Mouse (Mus musculus) forebrain, postnatal 0 days (tissue): ENCODE data around the gene Fth1. TPM values are rescaled to one million over a fixed set of nuclear protein-coding genes. Genes with fewer than 3 reads are reported as not detected.
A peak's percentile ranks its signal among the peaks of the same experiment; 100 is the strongest.

Source experiments
- ATAC-seq: fragments of 200-750 bp; cut with Nextera tagmentation; 2 replicates; pipeline ENCODE4 v1.8.0; 2017; ENCODE audit warnings: mild to moderate bottlenecking, moderate library complexity
- DNase-seq: peaks from one replicate; pipeline ENCODE4 v3.0.0-alpha.2; 2015
- H3K27ac ChIP-seq: fragments of 300-500 bp; sonication (generic); 2 replicates; pipeline ENCODE4 v1.5.1; 2014; ENCODE audit warnings: low read depth, mild to moderate bottlenecking, antibody characterized with exemption, low read length, moderate library complexity, mixed read lengths
- H3K27me3 ChIP-seq: fragments of 300-500 bp; sonication (generic); 2 replicates; pipeline ENCODE4 v1.6.1; 2014; ENCODE audit warnings: mild to moderate bottlenecking, low read length, mixed read lengths; ENCODE audit not compliant: insufficient read depth
- H3K36me3 ChIP-seq: fragments of 300-500 bp; sonication (generic); 2 replicates; pipeline ENCODE4 v1.6.1; 2014; ENCODE audit warnings: mild to moderate bottlenecking, moderate library complexity; ENCODE audit not compliant: insufficient read depth
- H3K4me1 ChIP-seq: fragments of 300-500 bp; sonication (generic); 2 replicates; pipeline ENCODE4 v1.6.1; 2014; ENCODE audit warnings: antibody characterized with exemption; ENCODE audit not compliant: insufficient read depth
- H3K4me2 ChIP-seq: fragments of 300-500 bp; sonication (generic); 2 replicates; pipeline ENCODE4 v1.6.1; 2014; ENCODE audit warnings: low read depth, mild to moderate bottlenecking, moderate library complexity
- H3K4me3 ChIP-seq: fragments of 300-500 bp; sonication (generic); 2 replicates; pipeline ENCODE4 v1.5.1; 2014; ENCODE audit warnings: low read depth, low read length, mixed read lengths
- H3K9ac ChIP-seq: fragments of 300-500 bp; sonication (generic); 2 replicates; pipeline ENCODE4 v1.6.1; 2014; ENCODE audit warnings: mild to moderate bottlenecking
- H3K9me3 ChIP-seq: fragments of 300-500 bp; sonication (generic); 2 replicates; pipeline ENCODE4 v1.6.1; 2016; ENCODE audit warnings: low read length
- CTCF ChIP-seq: sonication (generic); IDR thresholded peaks from 2 replicates; pipeline ENCODE4 v1.5.1; 2016; ENCODE audit warnings: antibody characterized with exemption, control low read depth, low read depth
- WGBS: fragments of 180-500 bp; shearing (Covaris S2); extraction: QIAGEN DNeasy Blood & Tissue Kit; methylation state at CpG from one replicate; pipeline ENCODE4 v1.1.7; 2014; 5-methylcytosine and 5-hydroxymethylcytosine counted together
- polyA plus RNA-seq: library from polyadenylated mRNA; unstranded; fragments of >200 nt; fragmentation: Nextera tagmentation; extraction: Ambion mirVana; gene quantifications from 2 replicates; pipeline ENCODE4 v1.2.1, GENCODE M21; 2015
- total RNA-seq: library from RNA; depleted of rRNA; stranded (reverse); fragments of >200 nt; gene quantifications from 2 replicates; pipeline ENCODE4 v1.2.3, GENCODE M21; 2014

Gene Fth1
- total and polyA plus RNA-seq, 2 experiments from 2014 or later: 300 to 2,984 TPM

DNA sequence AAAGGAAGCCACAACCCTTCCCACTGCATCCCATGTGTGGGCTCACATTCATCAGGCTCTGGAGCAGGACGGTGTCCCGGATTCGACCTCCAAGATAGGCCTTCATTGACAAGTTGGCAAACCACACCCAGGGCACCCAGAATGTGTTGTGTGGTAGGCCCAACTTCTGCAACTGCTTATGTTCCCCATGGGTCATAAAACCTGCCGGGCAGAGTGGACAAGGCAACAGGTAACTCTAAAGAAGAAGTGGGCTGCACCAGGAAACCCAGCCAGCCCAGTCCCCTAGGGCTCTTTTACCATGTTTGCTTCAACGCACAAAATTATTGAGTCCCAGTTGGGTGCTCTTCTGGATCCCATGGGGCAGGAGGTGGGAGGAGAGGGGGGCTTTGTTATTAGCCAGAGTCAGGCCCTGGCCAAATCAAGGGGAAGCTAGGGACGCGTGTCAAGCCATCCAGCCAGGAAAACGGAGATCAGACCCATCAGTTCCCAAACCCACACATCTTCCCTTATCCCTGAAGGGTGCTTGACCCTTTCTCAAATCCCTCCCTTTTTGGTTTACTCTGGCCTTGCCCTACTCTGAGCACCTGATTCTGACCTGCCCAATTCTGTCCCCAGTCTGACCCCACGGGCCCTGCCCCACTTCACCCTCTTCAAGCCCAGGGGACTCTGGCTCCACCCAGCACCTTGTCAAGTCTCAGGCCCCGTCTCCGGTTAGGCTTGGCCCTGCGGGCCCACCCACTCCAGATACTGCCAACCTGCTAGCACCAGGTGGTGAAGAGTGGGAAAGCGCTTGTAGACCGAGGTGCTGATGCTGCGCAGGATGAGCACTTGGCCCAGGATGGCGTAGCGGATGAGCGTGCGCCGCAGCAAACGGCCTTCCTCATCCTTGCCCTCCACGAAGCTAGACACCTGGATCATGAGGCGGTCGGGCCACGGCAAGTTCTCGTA lies 11.9 kb downstream of the Fth1 start:
- no peak overlapping the region for H3K27ac ChIP-seq
- H3K4me3 ChIP-seq: peak overlapping the region; percentile 24
- 50% methylated on average over 26 of the region's 26 CpGs for WGBS
- H3K9ac ChIP-seq: peak overlapping the region; percentile 37
- DNase-seq (no peak), ATAC-seq (peak; percentile 64)
- TF ChIP-seq CTCF: no peak
- H3K9me3 ChIP-seq: no peaks in the 10 kb centered on the region
- H3K36me3 ChIP-seq: no peaks in the 10 kb centered on the region
- no peaks in the 10 kb centered on the region for H3K27me3 ChIP-seq
- H3K4me2 ChIP-seq: peak overlapping the region; percentile 45
- H3K4me1 ChIP-seq: no peaks in the 10 kb centered on the region

DNA sequence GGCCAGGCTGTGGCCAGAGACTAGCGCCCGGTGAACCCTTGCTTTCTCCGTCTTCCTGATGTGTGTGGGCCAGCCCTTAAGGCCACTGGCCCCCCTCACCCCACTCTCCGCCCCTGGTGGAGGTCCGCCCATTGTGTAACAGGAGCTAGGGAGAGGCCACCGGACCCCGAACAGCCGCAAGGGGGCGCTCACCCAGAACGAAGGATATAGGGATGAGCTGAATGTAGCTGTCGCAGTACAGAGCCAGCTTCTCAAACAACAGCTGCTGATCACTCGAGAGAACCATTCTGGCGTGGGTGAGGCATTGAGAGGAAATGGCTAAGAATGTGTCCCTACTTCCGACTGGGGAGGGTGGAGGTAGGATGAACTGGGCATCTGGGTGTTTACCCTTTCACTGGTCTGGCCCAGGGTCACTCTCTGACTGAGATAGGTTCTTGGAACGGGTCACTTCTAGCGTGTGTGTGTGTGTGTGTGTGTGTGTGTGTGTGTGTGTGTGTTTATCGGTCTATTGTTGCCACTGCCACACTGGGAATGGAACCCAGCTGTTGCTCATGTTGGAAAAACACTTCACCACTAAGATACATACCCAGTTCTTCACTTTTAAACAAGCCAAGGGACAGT lies 12.7 kb downstream of the Fth1 start:
- H3K4me2 ChIP-seq: peak overlapping the region; percentile 45
- peak overlapping the region; percentile 24 for H3K4me3 ChIP-seq
- peak; percentile 94 for ATAC-seq
- 6% methylated on average over 17 of the region's 17 CpGs for whole genome bisulfite sequencing
- H3K27ac ChIP-seq: no peak overlapping the region
- TF ChIP-seq CTCF: peak; percentile 86
- peak overlapping the region; percentile 37 for H3K9ac ChIP-seq
- H3K36me3 ChIP-seq: no peaks in the 10 kb centered on the region
- no peaks in the 10 kb centered on the region for H3K9me3 ChIP-seq
- H3K4me1 ChIP-seq: no peaks in the 10 kb centered on the region
- DNase-seq: peak; percentile 83
- no peaks in the 10 kb centered on the region for H3K27me3 ChIP-seq

DNA sequence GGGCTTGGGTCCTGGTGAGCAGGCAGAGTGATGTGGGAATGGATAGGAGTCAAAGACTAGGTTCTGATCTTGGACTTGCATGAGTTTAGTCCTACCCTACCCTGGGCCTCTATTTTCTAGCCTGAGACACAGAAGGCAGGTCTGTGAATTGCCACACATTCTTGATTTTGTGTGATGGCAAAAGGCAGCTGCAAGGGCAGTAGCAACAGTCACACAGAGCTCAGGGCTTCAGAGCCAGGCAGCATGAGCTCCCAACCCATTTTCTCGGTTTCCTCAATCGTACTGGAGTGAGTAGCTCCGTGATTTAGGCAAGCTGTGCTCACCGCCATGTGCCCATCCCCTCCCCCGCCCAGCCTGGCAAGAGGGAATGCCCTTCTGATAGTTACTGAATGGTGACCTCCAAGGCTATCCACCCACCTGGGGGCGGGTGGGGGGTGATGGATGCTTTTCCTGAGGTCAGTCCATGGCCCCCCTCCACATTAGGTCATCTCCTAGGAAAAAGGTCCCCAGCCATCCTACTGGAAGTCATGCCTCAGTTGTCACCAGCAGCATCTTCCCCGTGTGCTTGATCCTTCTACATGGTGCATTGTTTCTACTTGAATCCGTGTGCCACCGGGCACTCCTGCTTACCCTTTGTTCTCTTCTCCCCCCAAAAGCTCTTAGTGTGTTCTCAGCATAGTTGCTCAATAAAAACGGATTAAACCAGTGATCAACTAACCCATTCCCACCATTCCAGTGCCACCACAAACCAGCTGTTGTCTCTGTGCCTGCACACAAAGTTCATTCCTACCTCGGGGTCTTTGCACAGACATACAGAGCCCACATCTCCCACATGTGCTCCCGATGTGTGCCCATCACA lies 17.0 kb downstream of the Fth1 start:
- DNase-seq (no peak), ATAC-seq (no peak)
- no peak overlapping the region for H3K4me3 ChIP-seq
- H3K27ac ChIP-seq: no peak overlapping the region
- no peak overlapping the region for H3K9ac ChIP-seq
- no peaks in the 10 kb centered on the region for H3K9me3 ChIP-seq
- no peak for TF ChIP-seq CTCF
- H3K4me1 ChIP-seq: no peaks in the 10 kb centered on the region
- no peaks in the 10 kb centered on the region for H3K36me3 ChIP-seq
- no peak overlapping the region for H3K4me2 ChIP-seq
- WGBS: 79% methylated on average over 12 of the region's 12 CpGs
- no peaks in the 10 kb centered on the region for H3K27me3 ChIP-seq

DNA sequence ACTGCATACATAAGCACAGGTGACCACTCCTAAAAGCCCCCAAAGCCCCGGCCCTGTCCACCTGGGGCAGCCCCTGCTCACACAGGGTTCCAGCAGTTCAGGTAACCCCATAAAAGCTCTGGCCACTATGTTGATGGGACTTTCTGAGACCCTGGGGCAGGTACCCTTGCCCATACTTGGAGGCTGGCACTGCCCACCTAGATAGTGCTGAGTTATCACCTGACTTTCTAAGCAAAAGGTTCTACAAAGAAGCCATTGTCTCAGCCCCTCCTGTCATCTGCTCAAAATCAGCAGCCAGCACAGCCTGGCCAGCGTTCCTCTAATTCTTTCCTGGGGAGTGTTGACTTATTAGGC lies 17.6 kb downstream of the Fth1 start:
- H3K36me3 ChIP-seq: no peaks in the 10 kb centered on the region
- ATAC-seq: no peak
- H3K27me3 ChIP-seq: no peaks in the 10 kb centered on the region
- WGBS: 79% methylated on average over 2 of the region's 2 CpGs
- H3K9ac ChIP-seq: no peak overlapping the region
- no peak overlapping the region for H3K4me2 ChIP-seq
- no peak for DNase-seq
- TF ChIP-seq CTCF: no peak
- no peaks in the 10 kb centered on the region for H3K4me1 ChIP-seq
- H3K27ac ChIP-seq: no peak overlapping the region
- no peak overlapping the region for H3K4me3 ChIP-seq
- H3K9me3 ChIP-seq: no peaks in the 10 kb centered on the region

DNA sequence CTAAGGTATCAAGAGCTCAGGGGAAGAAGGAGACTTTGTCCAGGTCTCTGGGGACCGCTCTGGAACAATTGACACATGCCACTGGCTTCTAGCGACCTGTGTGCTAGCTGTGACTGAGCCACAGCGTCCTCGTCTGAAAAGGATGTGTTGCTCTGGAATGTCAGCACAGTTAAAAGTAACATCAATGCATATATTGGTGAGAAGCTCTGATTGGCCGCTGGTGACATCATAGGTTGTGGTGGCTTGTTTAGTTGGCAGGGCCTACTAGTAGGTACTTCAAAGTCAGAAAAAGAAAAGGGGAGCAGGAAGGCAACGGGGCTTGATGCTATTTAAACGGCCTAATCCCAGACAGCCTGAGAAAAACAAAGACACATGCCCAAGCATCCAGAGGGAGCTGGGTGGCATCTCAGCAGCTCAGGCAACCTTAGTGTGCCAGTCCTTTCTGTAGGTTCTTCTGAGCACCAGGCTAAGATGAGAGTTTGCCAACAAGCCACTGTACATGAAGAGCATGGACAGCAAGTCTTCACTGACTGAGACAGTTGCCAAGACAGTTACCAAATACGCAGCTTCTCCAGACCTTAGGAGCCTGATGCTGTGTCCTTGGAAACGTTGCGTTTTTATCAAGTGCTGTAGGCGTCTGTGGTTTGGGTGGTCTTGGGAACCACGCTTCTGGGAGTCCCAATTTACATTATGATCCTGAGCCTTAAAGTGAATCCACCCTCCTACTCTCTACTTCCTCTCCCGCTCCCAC lies 18.5 kb downstream of the Fth1 start:
- DNase-seq (no peak), ATAC-seq (0 out of 2 replicates have a peak, but pooled peaks have one; percentile 25)
- WGBS: 54% methylated on average over 13 of the region's 13 CpGs
- Histone ChIP-seq H3K4me1 (no peaks in the 10 kb centered on the region), H3K9ac (no peak overlapping the region), H3K4me2 (no peak overlapping the region), H3K27me3 (no peaks in the 10 kb centered on the region), H3K36me3 (no peaks in the 10 kb centered on the region), H3K4me3 (no peak overlapping the region), H3K9me3 (no peaks in the 10 kb centered on the region), H3K27ac (no peak overlapping the region)
- no peak for TF ChIP-seq CTCF

DNA sequence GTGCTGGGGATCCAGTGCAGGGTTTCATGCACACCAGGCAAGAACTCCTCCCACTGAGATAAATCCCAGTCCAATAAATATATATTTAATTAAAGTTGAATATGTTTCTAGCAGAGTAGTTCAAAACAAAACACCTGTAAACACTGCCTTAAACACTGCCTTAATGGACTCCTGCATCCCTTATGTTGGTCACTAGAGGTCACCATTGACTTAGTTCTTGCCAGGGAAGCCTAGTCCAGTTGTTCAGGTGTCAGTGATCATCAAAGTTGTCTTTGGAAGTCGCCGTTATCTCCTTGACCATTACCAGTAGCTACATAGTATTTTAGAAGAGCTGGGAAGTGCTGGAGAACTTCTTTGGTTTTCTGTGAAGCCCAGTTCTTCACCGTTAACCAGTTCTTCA lies 19.9 kb downstream of the Fth1 start:
- H3K36me3 ChIP-seq: no peaks in the 10 kb centered on the region
- DNase-seq (no peak), ATAC-seq (no peak; the same call in 1 of the 2 replicates)
- H3K27me3 ChIP-seq: no peaks in the 10 kb centered on the region
- peak; percentile 75 for TF ChIP-seq CTCF
- H3K4me2 ChIP-seq: no peak overlapping the region
- no peaks in the 10 kb centered on the region for H3K4me1 ChIP-seq
- WGBS: 24% methylated on average over 3 of the region's 3 CpGs
- no peak overlapping the region for H3K4me3 ChIP-seq
- H3K9ac ChIP-seq: no peak overlapping the region
- no peak overlapping the region for H3K27ac ChIP-seq
- no peaks in the 10 kb centered on the region for H3K9me3 ChIP-seq
